Mouse (Mus musculus): ENCODE measurements around the gene Hoxa10. TPM values are rescaled to one million over a fixed set of nuclear protein-coding genes. Genes with fewer than 3 reads are reported as not detected.

The Hoxa10 gene
- total and polyA plus RNA-seq, 3 experiments = not detected

DNA sequence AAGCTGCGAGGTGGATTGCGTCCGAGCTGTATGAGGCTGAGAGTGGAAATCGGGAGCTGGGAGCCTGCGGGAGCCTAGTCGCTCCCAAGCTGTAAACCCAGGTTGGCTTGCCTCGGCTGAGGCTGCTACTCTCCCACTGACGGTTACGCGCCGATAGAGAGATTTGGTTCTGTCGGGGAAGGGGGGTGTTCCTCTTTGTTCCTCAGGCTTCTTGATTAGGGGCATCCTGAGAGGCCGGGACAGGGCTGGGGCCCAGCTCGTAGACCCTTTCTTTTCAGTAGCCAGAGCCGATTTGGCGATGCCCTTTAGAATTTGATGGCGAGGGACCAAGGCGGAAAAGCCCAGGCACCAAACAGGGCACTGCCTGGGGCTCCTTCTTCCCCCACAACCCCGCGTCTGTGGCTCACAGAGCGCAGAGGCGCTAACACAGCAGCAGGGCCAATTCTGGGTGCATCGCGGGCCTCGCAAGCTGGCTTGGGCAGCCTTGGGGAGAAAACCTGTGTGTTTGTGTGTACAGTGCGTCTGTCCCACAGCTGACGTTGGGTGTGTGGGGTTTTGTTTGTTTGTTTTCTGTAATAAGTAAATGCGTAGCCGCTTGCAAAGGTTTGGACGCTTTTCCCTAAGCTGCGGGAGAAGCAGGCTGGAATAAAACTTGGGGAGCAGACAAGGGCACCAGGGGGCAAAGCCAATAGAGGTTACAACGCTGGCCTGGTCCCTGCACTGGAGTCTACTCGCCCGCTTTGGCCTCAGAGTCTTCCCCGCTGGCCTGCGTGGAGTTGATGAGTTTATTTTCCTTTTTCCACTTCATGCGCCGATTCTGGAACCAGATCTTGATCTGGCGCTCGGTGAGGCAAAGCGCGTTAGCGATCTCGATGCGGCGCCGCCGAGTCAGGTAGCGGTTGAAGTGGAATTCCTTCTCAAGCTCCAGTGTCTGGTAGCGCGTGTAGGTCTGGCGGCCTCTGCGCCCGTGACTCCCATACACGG, 34.7 kb downstream of the Hoxa10 start:
- H3K9me3 ChIP-seq (replicated peaks; ENCODE audit: insufficient read depth, low read length) = no peaks in the 10 kb centered on the region
- no peaks in the 10 kb centered on the region for H3K36me3 ChIP-seq (ENCODE audit: control insufficient read depth in 1 of 2, insufficient read depth in 2 of 2, low read length in 2 of 2)
- no peak for TF ChIP-seq ELF1 (IDR thresholded peaks at IDR 0.05; ENCODE audit: low read depth, low read length)
- no peak for TF ChIP-seq POLR2AphosphoS5 (IDR thresholded peaks at IDR 0.05; ENCODE audit: borderline replicate concordance, low read depth, low read length)
- TF ChIP-seq TAL1 (IDR thresholded peaks at IDR 0.05; ENCODE audit: low read length) = no peak
- no peak for TF ChIP-seq NELFE (IDR thresholded peaks at IDR 0.05; ENCODE audit: low read depth, low read length)
- no peak for TF ChIP-seq MAFK (IDR thresholded peaks at IDR 0.05; ENCODE audit: borderline replicate concordance, low read depth, low read length)
- no peak for TF ChIP-seq RAD21 (IDR thresholded peaks at IDR 0.05; ENCODE audit: low read depth, low read length)
- no peak for TF ChIP-seq MAX (IDR thresholded peaks at IDR 0.05; ENCODE audit: low read length)
- TF ChIP-seq MEF2A (IDR thresholded peaks at IDR 0.05; ENCODE audit: extremely low read depth, insufficient replicate concordance, low read depth, low read length, poor library complexity, severe bottlenecking) = no peak
- TF ChIP-seq HCFC1 (IDR thresholded peaks at IDR 0.05; ENCODE audit: low read depth, low read length) = no peak
- TF ChIP-seq SMC3 (IDR thresholded peaks at IDR 0.05; ENCODE audit: low read depth, low read length) = no peak
- TF ChIP-seq MAZ (IDR thresholded peaks at IDR 0.05; ENCODE audit: low read depth, low read length) = no peak
- TF ChIP-seq KAT2A (conservative IDR thresholded peaks at IDR 0.05; ENCODE audit: low read depth, low read length) = no peak
- TF ChIP-seq POLR2A (IDR thresholded peaks at IDR 0.05; ENCODE audit: control insufficient read depth in 1 of 2, insufficient read depth in 1 of 2, low read depth in 1 of 2, low read length in 2 of 2, poor library complexity in 1 of 2) = no peak
- no peak for TF ChIP-seq ZNF384 (IDR thresholded peaks at IDR 0.05; ENCODE audit: low read depth, low read length)
- no peak overlapping the region for H3K9ac ChIP-seq (ENCODE audit: control insufficient read depth, low read depth, low read length, poor library complexity, severe bottlenecking)
- H3K4me1 ChIP-seq (ENCODE audit: control insufficient read depth in 1 of 2, insufficient read depth in 2 of 2, low read length in 2 of 2) = no peaks in the 10 kb centered on the region
- no peak overlapping the region for H3K27ac ChIP-seq (ENCODE audit: control insufficient read depth, low read depth, low read length)
- no peaks in the 10 kb centered on the region for H3K79me2 ChIP-seq (ENCODE audit: control insufficient read depth, insufficient read depth, low read length, poor library complexity)
- no peak overlapping the region for H3K4me3 ChIP-seq (ENCODE audit: control insufficient read depth in 1 of 2, insufficient read depth in 1 of 2, low read depth in 2 of 2, low read length in 2 of 2)
- no peak for DNase-seq (ENCODE audit: low read depth, low spot score)
- no peaks in the 10 kb centered on the region for H3K27me3 ChIP-seq (ENCODE audit: control insufficient read depth in 1 of 2, insufficient read depth in 2 of 2, low read length in 2 of 2)

DNA sequence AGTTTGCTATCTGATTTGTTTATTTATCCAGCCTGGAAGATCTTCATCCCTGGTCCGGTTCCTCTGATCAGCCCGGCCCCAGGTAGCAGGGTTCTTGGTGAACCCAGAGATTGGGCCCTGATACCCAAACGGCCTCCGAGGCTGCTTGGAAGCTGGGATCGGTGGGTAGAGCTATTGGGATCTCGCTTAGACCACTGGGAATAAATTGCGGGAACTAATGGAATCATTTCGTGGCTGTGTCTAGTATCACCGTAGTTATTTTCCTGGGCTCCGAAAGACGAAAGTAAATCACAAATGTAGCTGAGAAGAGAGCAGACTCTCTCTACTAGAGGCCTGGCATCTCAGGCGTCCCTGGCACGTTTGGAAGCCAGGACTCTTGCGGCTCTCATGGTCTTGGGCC, 35.4 kb downstream of the Hoxa10 start:
- no peak overlapping the region for H3K9ac ChIP-seq (ENCODE audit: control insufficient read depth, low read depth, low read length, poor library complexity, severe bottlenecking)
- DNase-seq (ENCODE audit: low read depth, low spot score) = no peak
- TF ChIP-seq POLR2A (IDR thresholded peaks at IDR 0.05; ENCODE audit: control insufficient read depth in 1 of 2, insufficient read depth in 1 of 2, low read depth in 1 of 2, low read length in 2 of 2, poor library complexity in 1 of 2) (no peak), CHD1 (IDR thresholded peaks at IDR 0.05; ENCODE audit: low read depth, low read length) (no peak), NELFE (IDR thresholded peaks at IDR 0.05; ENCODE audit: low read depth, low read length) (no peak), GATA1 (IDR thresholded peaks at IDR 0.05; ENCODE audit: low read depth, low read length) (no peak), RAD21 (IDR thresholded peaks at IDR 0.05; ENCODE audit: low read depth, low read length) (no peak), CTCF (IDR thresholded peaks at IDR 0.05 in 2 of 3, conservative IDR thresholded peaks at IDR 0.05 in 1 of 3; ENCODE audit: control insufficient read depth in 1 of 3, insufficient read depth in 1 of 3, low read depth in 2 of 3, low read length in 3 of 3, poor library complexity in 1 of 3, severe bottlenecking in 1 of 3) (no peak), POLR2AphosphoS5 (IDR thresholded peaks at IDR 0.05; ENCODE audit: borderline replicate concordance, low read depth, low read length) (no peak), USF2 (IDR thresholded peaks at IDR 0.05; ENCODE audit: borderline replicate concordance in 1 of 2, insufficient read depth in 1 of 2, low read depth in 1 of 2, low read length in 2 of 2) (no peak)
- no peaks in the 10 kb centered on the region for H3K27me3 ChIP-seq (ENCODE audit: control insufficient read depth in 1 of 2, insufficient read depth in 2 of 2, low read length in 2 of 2)
- H3K36me3 ChIP-seq (ENCODE audit: control insufficient read depth in 1 of 2, insufficient read depth in 2 of 2, low read length in 2 of 2) = no peaks in the 10 kb centered on the region
- H3K79me2 ChIP-seq (ENCODE audit: control insufficient read depth, insufficient read depth, low read length, poor library complexity) = no peaks in the 10 kb centered on the region
- no peak overlapping the region for H3K27ac ChIP-seq (ENCODE audit: control insufficient read depth, low read depth, low read length)
- H3K9me3 ChIP-seq (replicated peaks; ENCODE audit: insufficient read depth, low read length) = no peaks in the 10 kb centered on the region
- H3K4me1 ChIP-seq (ENCODE audit: control insufficient read depth in 1 of 2, insufficient read depth in 2 of 2, low read length in 2 of 2) = no peaks in the 10 kb centered on the region
- H3K4me3 ChIP-seq (ENCODE audit: control insufficient read depth in 1 of 2, insufficient read depth in 1 of 2, low read depth in 2 of 2, low read length in 2 of 2) = no peak overlapping the region

Measured in MEL (cell line).